10 mouse cellular contexts compared by ENCODE assay signal in the genomic region with DNA sequence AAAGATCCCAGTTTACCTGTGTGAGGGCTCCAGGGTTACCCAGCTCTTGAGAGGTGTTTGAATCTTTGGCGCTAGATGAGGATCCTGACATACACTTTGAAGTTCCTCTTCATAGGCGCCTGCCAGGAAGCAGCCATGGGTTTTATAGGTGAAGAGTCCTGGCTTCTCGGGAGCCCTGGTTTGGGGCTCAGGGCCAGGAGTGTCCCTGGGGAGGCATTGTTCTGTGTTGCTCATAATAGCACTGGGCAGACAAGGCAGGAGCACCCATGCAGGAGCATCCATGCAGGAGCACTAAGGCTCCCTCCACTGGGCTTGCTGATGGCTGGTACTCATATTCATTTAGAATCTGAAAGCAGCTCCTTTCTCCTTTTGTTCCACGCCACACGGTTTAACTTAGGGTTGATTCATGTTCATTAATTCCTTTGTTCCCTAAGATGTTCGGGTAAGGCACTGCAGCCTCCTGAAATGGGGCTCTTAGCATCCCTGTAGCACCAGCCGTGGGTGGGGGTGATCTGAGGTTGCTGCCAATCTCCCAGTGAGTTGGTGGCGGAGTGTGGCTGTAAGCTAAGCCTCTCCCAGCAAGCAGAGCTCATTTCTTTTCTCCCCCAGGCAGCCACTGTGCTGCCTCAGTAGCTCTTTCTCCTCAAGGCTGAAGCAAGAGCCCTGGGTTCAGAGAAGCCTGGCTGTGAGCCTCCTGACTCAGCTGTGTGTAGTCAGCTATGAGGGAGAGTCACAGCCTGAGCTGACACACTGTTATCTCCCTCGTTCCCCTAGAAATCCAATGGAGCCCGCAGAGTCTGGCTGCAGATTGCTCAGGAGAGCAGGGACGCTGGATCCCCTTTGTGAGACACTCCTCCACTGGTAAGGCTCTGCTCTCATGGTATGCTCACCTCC.
DNase-seq lines count a peak whose midpoint lies in the region; ATAC-seq lines count a peak whose summit lies in the region.
"Had no signal": no experiment of that assay in that cellular context is flagged by ENCODE, and none has a peak within 500 bp of the region (broad histone marks: within the 10 kb centered on the region; RNA-seq: fewer than 3 reads in every experiment).

No protein-coding gene starts in this region.

- H3K27me3 ChIP-seq in neural tube, embryonic 13.5 days: no peaks in the 10 kb centered on the region
- H3K27me3 ChIP-seq in kidney, embryonic 14.5 days (ENCODE audit: control insufficient read depth, insufficient read depth, low read length): no peaks in the 10 kb centered on the region

- peak overlapping the region; percentile 38 for H3K27ac ChIP-seq in neural tube, embryonic 13.5 days (replicated peaks)
- H3K27ac ChIP-seq in kidney, embryonic 14.5 days (ENCODE audit: low read depth, low read length): no peak overlapping the region
- H3K27ac ChIP-seq: kidney, postnatal 0 days had no signal

- H3K9ac ChIP-seq in neural tube, embryonic 13.5 days: no peak overlapping the region
- H3K9ac ChIP-seq in kidney, embryonic 14.5 days (ENCODE audit: low read depth, low read length): no peak overlapping the region

- no peak for ATAC-seq in neural tube, embryonic 13.5 days (ENCODE audit: low read depth)
- ATAC-seq in megakaryocyte-erythroid progenitor cell, adult 5-6 weeks (replicated peaks; ENCODE audit: low FRiP score, low TSS enrichment, poor library complexity, severe bottlenecking): no peak
- ATAC-seq in kidney, embryonic 14.5 days (ENCODE audit: low FRiP score, low TSS enrichment): no peak

- no peaks in the 10 kb centered on the region for H3K9me3 ChIP-seq in neural tube, embryonic 13.5 days
- H3K9me3 ChIP-seq in kidney, embryonic 14.5 days (ENCODE audit: control insufficient read depth, low read length): no peaks in the 10 kb centered on the region

- no peak overlapping the region for H3K4me3 ChIP-seq in neural tube, embryonic 13.5 days
- H3K4me3 ChIP-seq in kidney, embryonic 14.5 days (ENCODE audit: low read length): no peak overlapping the region

- peak; percentile 68 for DNase-seq in adrenal gland, adult 2 months
- no peak for DNase-seq in adrenal gland, postnatal 4 days (ENCODE audit: low spot score in 2 of 2)
- DNase-seq in neural tube, embryonic 10.5 days (ENCODE audit: extremely low spot score, low spot score): no peak
- peak; percentile 48 to 76 for DNase-seq in left cerebral cortex, adult 8-10 months (ENCODE audit: low spot score in 2 of 2)
- no peak for DNase-seq in retina, embryonic 14.5 days (ENCODE audit: low spot score)
- DNase-seq: lung, postnatal 10 days had no signal

- H3K4me2 ChIP-seq in neural tube, embryonic 13.5 days: no peak overlapping the region
- H3K4me2 ChIP-seq in kidney, embryonic 14.5 days (replicated peaks; ENCODE audit: low read depth, low read length): no peak overlapping the region

- H3K4me1 ChIP-seq in neural tube, embryonic 13.5 days (replicated peaks): peaks cover 41% of the 10 kb centered on the region
- H3K4me1 ChIP-seq in kidney, embryonic 14.5 days (ENCODE audit: control insufficient read depth, insufficient read depth, low read length): peaks cover 22% of the 10 kb centered on the region

- H3K36me3 ChIP-seq in neural tube, embryonic 13.5 days: no peaks in the 10 kb centered on the region
- no peaks in the 10 kb centered on the region for H3K36me3 ChIP-seq in kidney, embryonic 14.5 days (ENCODE audit: control insufficient read depth, insufficient read depth, low read length)

- 34% methylated on average over 11 of the region's 11 CpGs for WGBS in neural tube, embryonic 13.5 days
- WGBS in kidney, embryonic 14.5 days: 55% methylated on average over 11 of the region's 11 CpGs

Comparison
In these comparisons a context has a peak if more than half of its experiments do, and no peak if none do; other contexts are left out.
1. DNase-seq: peak in adrenal gland, adult 2 months (single experiment) and left cerebral cortex, adult 8-10 months (2 of 2); none in adrenal gland, postnatal 4 days (0 of 2), neural tube, embryonic 10.5 days (single experiment) and retina, embryonic 14.5 days (single experiment).